Mouse (Mus musculus): ENCODE results near the gene Ncf1. TPM values are rescaled to one million over a fixed set of nuclear protein-coding genes. Genes with fewer than 3 reads are reported as not detected.

Gene Ncf1
- polyA plus RNA-seq, 1 experiment from 2014 or later: 2.7 TPM

GRCm38 (mm10) chr5:134260001-134260636 lies 30.7 kb upstream of the Ncf1 start:
- peaks cover 98% of the 10 kb centered on the region for H3K36me3 ChIP-seq
- no peak overlapping the region for H3K27ac ChIP-seq (replicated peaks)
- 90% methylated on average over 9 of the region's 9 CpGs for WGBS
- H3K4me1 ChIP-seq: no peaks in the 10 kb centered on the region
- no peak overlapping the region for H3K4me2 ChIP-seq
- H3K4me3 ChIP-seq: no peak overlapping the region
- no peak overlapping the region for H3K9ac ChIP-seq
- H3K9me3 ChIP-seq: no peaks in the 10 kb centered on the region
- no peaks in the 10 kb centered on the region for H3K27me3 ChIP-seq (replicated peaks)
- ATAC-seq (ENCODE audit: extremely low read depth, insufficient number of reproducible peaks, low FRiP score, low TSS enrichment): no peak

DNA sequence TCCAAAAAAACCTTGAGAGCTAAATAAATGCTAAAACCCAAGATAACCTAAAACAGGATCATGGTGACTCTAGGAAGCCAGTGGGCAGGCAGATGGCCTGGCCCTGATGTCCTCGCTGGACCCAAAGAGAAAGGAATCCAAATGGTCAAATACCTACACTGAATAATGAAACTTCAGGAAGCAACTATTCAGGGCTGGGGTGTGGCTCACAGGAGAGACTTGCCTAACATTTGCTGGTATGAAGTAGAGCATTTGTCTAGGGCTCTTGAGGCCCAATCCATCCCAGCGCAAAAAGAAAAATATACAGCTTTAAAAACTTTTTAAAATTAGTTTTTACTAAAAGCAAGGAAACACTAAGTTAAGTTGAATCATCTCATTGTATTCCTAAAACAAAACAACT lies 29.5 kb upstream of the Ncf1 start:
- no peaks in the 10 kb centered on the region for H3K9me3 ChIP-seq
- H3K4me2 ChIP-seq: no peak overlapping the region
- H3K27me3 ChIP-seq (replicated peaks): no peaks in the 10 kb centered on the region
- H3K4me3 ChIP-seq: no peak overlapping the region
- no peak overlapping the region for H3K9ac ChIP-seq
- no peak overlapping the region for H3K27ac ChIP-seq (replicated peaks)
- WGBS: 86% methylated on average over 2 of the region's 2 CpGs
- H3K4me1 ChIP-seq: no peaks in the 10 kb centered on the region
- no peak for ATAC-seq (ENCODE audit: extremely low read depth, insufficient number of reproducible peaks, low FRiP score, low TSS enrichment)
- peaks cover 98% of the 10 kb centered on the region for H3K36me3 ChIP-seq

- Histone ChIP-seq H3K9me3 (no peaks in the 10 kb centered on the region), H3K9ac (no peak overlapping the region), H3K27me3 (replicated peaks) (no peaks in the 10 kb centered on the region), H3K36me3 (peaks cover 98% of the 10 kb centered on the region), H3K27ac (replicated peaks) (no peak overlapping the region), H3K4me3 (no peak overlapping the region), H3K4me1 (no peaks in the 10 kb centered on the region), H3K4me2 (no peak overlapping the region)
- ATAC-seq (ENCODE audit: extremely low read depth, insufficient number of reproducible peaks, low FRiP score, low TSS enrichment): no peak
- WGBS: 66% methylated on average over 4 of the region's 4 CpGs
These were observed 29.0 kb upstream of the Ncf1 start for GRCm38 (mm10) chr5:134258395-134258794.

DNA sequence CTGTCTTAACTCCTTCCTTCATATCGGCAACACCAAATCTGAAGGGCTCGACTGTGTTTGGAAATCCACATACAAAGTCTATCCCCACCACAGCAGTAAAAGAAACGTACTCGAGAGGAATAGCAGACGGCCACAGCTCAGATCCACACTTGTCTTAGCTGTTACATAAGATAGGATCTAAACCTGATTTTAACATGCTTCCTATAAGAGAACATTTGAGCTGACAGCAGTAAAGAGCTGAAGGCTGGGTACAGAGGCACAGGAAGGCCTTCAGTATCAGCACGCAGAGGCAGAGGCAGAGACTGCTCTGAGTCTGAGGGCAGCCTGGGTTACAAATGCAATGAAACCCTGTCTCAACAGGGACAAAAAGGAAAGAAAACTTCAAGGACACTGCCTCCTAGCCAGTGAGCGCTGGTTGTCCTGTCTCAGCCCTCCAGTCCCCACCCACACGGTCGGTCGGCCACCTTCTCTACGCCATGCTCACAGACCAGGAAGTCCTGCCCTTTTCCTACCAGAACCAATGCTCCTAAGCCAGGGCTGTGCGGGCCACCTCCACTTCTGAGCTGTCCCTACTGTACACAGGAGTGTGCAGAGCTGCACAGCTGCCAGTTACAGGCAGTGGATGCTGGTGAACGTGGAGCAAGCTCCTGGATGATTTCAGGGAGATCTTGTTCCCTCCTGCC lies 28.1 kb upstream of the Ncf1 start:
- H3K4me2 ChIP-seq: no peak overlapping the region
- no peak overlapping the region for H3K4me3 ChIP-seq
- no peaks in the 10 kb centered on the region for H3K27me3 ChIP-seq (replicated peaks)
- H3K27ac ChIP-seq (replicated peaks): no peak overlapping the region
- H3K9me3 ChIP-seq: no peaks in the 10 kb centered on the region
- no peak for ATAC-seq (ENCODE audit: extremely low read depth, insufficient number of reproducible peaks, low FRiP score, low TSS enrichment)
- H3K36me3 ChIP-seq: peaks cover 98% of the 10 kb centered on the region
- no peak overlapping the region for H3K9ac ChIP-seq
- H3K4me1 ChIP-seq: no peaks in the 10 kb centered on the region
- WGBS: 80% methylated on average over 13 of the region's 13 CpGs

DNA sequence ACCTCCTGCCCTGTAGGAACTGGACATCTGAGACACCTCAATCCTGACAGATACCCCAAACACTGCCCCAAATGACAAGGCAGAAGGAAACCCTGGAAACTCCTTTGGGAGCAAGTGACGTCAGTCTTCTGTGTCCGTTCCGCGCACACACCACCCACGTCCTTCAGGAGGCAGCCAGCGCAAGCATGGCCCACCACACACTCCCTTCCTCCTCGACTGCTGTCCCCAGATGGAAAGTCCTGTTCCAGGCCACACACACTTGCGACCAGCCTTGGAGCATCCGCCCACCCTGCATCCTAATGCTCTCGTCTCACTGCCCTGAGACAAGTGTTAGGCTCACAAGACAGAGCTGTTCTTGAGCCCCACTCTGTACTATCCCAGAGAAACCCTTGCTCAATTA lies 25.9 kb upstream of the Ncf1 start:
- 87% methylated on average over 10 of the region's 10 CpGs for WGBS
- Histone ChIP-seq H3K4me2 (no peak overlapping the region), H3K4me1 (no peaks in the 10 kb centered on the region), H3K4me3 (no peak overlapping the region), H3K27me3 (replicated peaks) (no peaks in the 10 kb centered on the region), H3K36me3 (peaks cover 98% of the 10 kb centered on the region), H3K27ac (replicated peaks) (no peak overlapping the region), H3K9ac (no peak overlapping the region), H3K9me3 (no peaks in the 10 kb centered on the region)
- ATAC-seq (ENCODE audit: extremely low read depth, insufficient number of reproducible peaks, low FRiP score, low TSS enrichment): no peak

GRCm38 (mm10) chr5:134253806-134254205 lies 24.4 kb upstream of the Ncf1 start:
- Histone ChIP-seq H3K9me3 (no peaks in the 10 kb centered on the region), H3K36me3 (peaks cover 97% of the 10 kb centered on the region), H3K27ac (replicated peaks) (no peak overlapping the region), H3K4me3 (no peak overlapping the region), H3K27me3 (replicated peaks) (no peaks in the 10 kb centered on the region), H3K4me1 (no peaks in the 10 kb centered on the region), H3K9ac (no peak overlapping the region), H3K4me2 (no peak overlapping the region)
- WGBS: 71% methylated on average over 3 of the region's 3 CpGs
- ATAC-seq (ENCODE audit: extremely low read depth, insufficient number of reproducible peaks, low FRiP score, low TSS enrichment): no peak

DNA sequence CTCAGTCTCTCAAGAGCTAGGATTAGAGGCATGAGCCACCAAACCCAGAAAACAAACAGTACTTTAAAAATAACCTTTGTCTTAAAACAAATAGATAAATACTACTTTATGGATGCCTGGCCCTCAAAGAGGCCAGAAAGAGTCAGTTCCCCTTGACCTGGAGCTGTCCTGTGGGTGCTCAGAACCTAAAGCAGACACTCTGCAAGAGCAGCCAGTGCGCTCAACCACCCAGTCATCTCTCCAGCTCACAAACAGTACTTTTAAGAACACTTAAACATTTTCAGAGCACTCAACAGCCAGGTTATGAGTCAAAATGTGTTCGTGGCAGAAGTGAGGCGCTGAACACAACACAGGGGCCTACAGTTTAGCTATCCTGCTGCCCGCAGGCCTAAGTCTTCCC lies 21.7 kb upstream of the Ncf1 start:
- Histone ChIP-seq H3K36me3 (peaks cover 99% of the 10 kb centered on the region), H3K4me2 (no peak overlapping the region), H3K4me1 (no peaks in the 10 kb centered on the region), H3K9ac (no peak overlapping the region), H3K27ac (replicated peaks) (no peak overlapping the region), H3K4me3 (no peak overlapping the region), H3K9me3 (no peaks in the 10 kb centered on the region), H3K27me3 (replicated peaks) (no peaks in the 10 kb centered on the region)
- 92% methylated on average over 4 of the region's 4 CpGs for WGBS
- ATAC-seq (ENCODE audit: extremely low read depth, insufficient number of reproducible peaks, low FRiP score, low TSS enrichment): no peak

DNA sequence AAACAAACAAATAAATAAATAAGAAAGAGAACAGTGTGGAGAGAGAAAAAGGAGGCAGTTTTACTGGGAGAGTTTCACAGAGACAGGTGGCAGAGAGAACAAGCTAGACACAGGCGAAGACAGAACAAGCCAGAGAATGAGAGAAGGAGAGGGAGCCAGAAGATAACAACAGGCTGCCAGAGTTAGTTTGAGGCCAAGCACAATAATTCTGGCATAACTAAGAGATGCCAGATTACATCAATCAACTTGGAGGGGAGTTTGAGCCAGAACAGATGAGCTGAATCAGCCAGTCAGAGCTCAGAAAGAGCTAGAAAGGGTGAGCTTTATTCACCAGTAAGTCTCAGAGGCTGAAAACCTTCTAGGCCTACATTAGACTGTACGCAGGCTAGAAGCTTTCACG lies 21.2 kb upstream of the Ncf1 start:
- Histone ChIP-seq H3K4me1 (no peaks in the 10 kb centered on the region), H3K36me3 (peaks cover 99% of the 10 kb centered on the region), H3K27ac (replicated peaks) (no peak overlapping the region), H3K4me2 (no peak overlapping the region), H3K9ac (no peak overlapping the region), H3K9me3 (no peaks in the 10 kb centered on the region), H3K4me3 (no peak overlapping the region), H3K27me3 (replicated peaks) (no peaks in the 10 kb centered on the region)
- no peak for ATAC-seq (ENCODE audit: extremely low read depth, insufficient number of reproducible peaks, low FRiP score, low TSS enrichment)
- 81% methylated on average over 3 of the region's 3 CpGs for WGBS

DNA sequence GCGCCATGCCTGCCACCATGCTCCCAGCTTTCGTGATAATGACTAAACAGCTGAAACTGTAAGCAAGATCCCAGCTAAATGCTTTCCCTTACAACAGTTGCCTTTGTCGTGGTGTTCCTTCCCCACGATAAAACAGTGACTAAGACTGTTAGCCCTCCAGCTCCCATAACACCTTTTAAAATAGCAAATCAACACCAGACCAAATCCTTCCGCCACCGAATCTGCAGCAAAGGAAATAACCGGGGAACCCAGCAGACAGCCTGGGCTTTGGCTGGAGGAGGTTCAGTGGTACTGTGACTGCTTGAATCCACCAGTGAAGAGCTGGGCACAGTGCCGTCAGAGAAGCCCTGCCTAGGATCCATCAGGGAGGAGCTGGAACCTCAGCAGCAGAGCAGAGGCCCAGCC lies 19.8 kb upstream of the Ncf1 start:
- H3K27ac ChIP-seq (replicated peaks): no peak overlapping the region
- H3K4me3 ChIP-seq: no peak overlapping the region
- ATAC-seq (ENCODE audit: extremely low read depth, insufficient number of reproducible peaks, low FRiP score, low TSS enrichment): no peak
- H3K4me2 ChIP-seq: no peak overlapping the region
- no peaks in the 10 kb centered on the region for H3K9me3 ChIP-seq
- no peaks in the 10 kb centered on the region for H3K4me1 ChIP-seq
- H3K27me3 ChIP-seq (replicated peaks): no peaks in the 10 kb centered on the region
- H3K36me3 ChIP-seq: peaks cover 99% of the 10 kb centered on the region
- H3K9ac ChIP-seq: no peak overlapping the region
- 84% methylated on average over 8 of the region's 8 CpGs for WGBS

DNA sequence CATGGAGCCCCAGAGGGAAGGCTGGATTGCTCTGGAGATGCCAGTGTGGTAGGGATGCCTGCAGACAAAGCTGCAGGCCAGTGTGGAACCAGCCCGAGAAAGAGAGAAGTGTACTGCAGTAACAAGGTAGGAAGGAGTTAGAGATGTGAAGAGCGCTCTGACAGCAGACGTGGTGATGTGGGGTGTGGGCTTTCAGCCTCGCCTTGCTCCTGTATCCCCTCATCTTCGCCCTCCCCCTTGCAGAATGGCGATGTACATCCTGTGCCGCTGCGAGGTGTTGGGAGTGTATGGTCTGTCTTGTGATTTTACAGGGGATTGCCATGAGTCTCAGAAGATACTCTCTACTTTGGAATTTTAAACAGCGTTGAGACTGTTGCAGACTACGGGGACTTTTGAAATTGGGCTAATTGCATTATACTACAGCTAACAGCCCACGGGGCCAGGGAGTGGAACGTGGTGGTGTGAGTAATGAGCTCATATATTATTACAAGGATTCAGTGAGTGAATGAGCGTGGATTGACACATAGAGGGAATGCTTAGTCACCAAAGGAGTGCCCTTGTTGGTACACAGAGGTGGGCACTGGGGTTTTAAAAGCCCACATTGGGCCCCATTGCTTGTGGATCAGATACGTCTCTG lies 19.3 kb upstream of the Ncf1 start:
- Histone ChIP-seq H3K36me3 (peaks cover 99% of the 10 kb centered on the region), H3K9me3 (no peaks in the 10 kb centered on the region), H3K4me2 (no peak overlapping the region), H3K4me1 (no peaks in the 10 kb centered on the region), H3K27ac (replicated peaks) (no peak overlapping the region), H3K4me3 (no peak overlapping the region), H3K9ac (no peak overlapping the region), H3K27me3 (replicated peaks) (no peaks in the 10 kb centered on the region)
- WGBS: 88% methylated on average over 14 of the region's 14 CpGs
- no peak for ATAC-seq (ENCODE audit: extremely low read depth, insufficient number of reproducible peaks, low FRiP score, low TSS enrichment)

- Histone ChIP-seq H3K9ac (no peak overlapping the region), H3K4me2 (no peak overlapping the region), H3K9me3 (no peaks in the 10 kb centered on the region), H3K4me1 (no peaks in the 10 kb centered on the region), H3K27ac (replicated peaks) (no peak overlapping the region), H3K27me3 (replicated peaks) (no peaks in the 10 kb centered on the region), H3K4me3 (no peak overlapping the region), H3K36me3 (peaks cover 99% of the 10 kb centered on the region)
- 88% methylated on average over 5 of the region's 5 CpGs for WGBS
- ATAC-seq (ENCODE audit: extremely low read depth, insufficient number of reproducible peaks, low FRiP score, low TSS enrichment): no peak
These were observed 16.7 kb upstream of the Ncf1 start for GRCm38 (mm10) chr5:134246146-134246545.

- H3K4me3 ChIP-seq: no peak overlapping the region
- H3K36me3 ChIP-seq: peaks cover 100% of the 10 kb centered on the region
- no peak overlapping the region for H3K4me2 ChIP-seq
- no peak overlapping the region for H3K9ac ChIP-seq
- no peak overlapping the region for H3K27ac ChIP-seq (replicated peaks)
- H3K4me1 ChIP-seq: no peaks in the 10 kb centered on the region
- WGBS: 92% methylated on average over 5 of the region's 5 CpGs
- ATAC-seq (ENCODE audit: extremely low read depth, insufficient number of reproducible peaks, low FRiP score, low TSS enrichment): no peak
- no peaks in the 10 kb centered on the region for H3K27me3 ChIP-seq (replicated peaks)
- H3K9me3 ChIP-seq: no peaks in the 10 kb centered on the region
These were observed 15.5 kb upstream of the Ncf1 start for GRCm38 (mm10) chr5:134244890-134245289.

All from heart, embryonic 13.5 days (tissue).